Mouse (Mus musculus) liver, embryonic 14.5 days (tissue): ENCODE measurements at regions not wholly inside any gene's neighbourhood (a gene's known extent, or its start where the extent isn't known, plus 50 kb on each side); places are given as distances from the start of the nearest gene placed in this dataset.

Source experiments
- ATAC-seq: fragments of 200-750 bp; cut with Nextera tagmentation; 2 replicates; pipeline ENCODE4 v1.8.0; 2017; ENCODE audit warnings: moderate number of reproducible peaks, mild to moderate bottlenecking, moderate library complexity; ENCODE audit not compliant: insufficient read depth
- DNase-seq, 3 experiments: peaks; one replicate each; pipeline ENCODE4 v3.0.0-alpha.2; 2012 to 2013; ENCODE audit warnings: low read depth in 3 of 3, low spot score in 3 of 3
- H3K27ac ChIP-seq: fragments of 300-500 bp; sonication (generic); 2 replicates; pipeline ENCODE4 v1.5.1; 2014; ENCODE audit warnings: moderate library complexity, mild to moderate bottlenecking, control low read depth, inconsistent platforms
- H3K27me3 ChIP-seq: fragments of 300-500 bp; sonication (generic); 2 replicates; pipeline ENCODE4 v1.6.1; 2014; ENCODE audit warnings: mild to moderate bottlenecking, low read length, moderate library complexity; ENCODE audit not compliant: control insufficient read depth, insufficient read depth
- H3K36me3 ChIP-seq: fragments of 300-500 bp; sonication (generic); replicated peaks from 2 replicates; pipeline ENCODE4 v1.6.1; 2014; ENCODE audit warnings: low read depth; ENCODE audit not compliant: control insufficient read depth, insufficient read depth
- H3K4me1 ChIP-seq, 2 experiments: fragments of 200-500 bp in 1 of 2; fragments of 300-500 bp in 1 of 2; sonication (generic) in 1 of 2; replicated peaks; 2 replicates each; pipeline ENCODE4 v1.6.1; 2012 to 2014; ENCODE audit warnings: antibody characterized with exemption in 1 of 2, inconsistent platforms in 1 of 2, low read length in 1 of 2; ENCODE audit not compliant: control insufficient read depth in 2 of 2, insufficient read depth in 2 of 2
- H3K4me2 ChIP-seq: fragments of 300-500 bp; sonication (generic); 2 replicates; pipeline ENCODE4 v1.6.1; 2014; ENCODE audit warnings: low read depth, mild to moderate bottlenecking, control low read depth, moderate library complexity
- H3K4me3 ChIP-seq, 2 experiments: fragments of 200-500 bp in 1 of 2; fragments of 300-500 bp in 1 of 2; sonication (generic) in 1 of 2; 2 replicates each; pipeline ENCODE4 v1.5.1; 2012 to 2014; ENCODE audit warnings: low read depth in 2 of 2, low read length in 2 of 2, mild to moderate bottlenecking in 2 of 2, control low read depth in 1 of 2, inconsistent platforms in 1 of 2, moderate library complexity in 1 of 2; ENCODE audit not compliant: insufficient read depth in 1 of 2
- H3K9ac ChIP-seq: fragments of 300-500 bp; sonication (generic); replicated peaks from 2 replicates; pipeline ENCODE4 v1.6.1; 2014; ENCODE audit warnings: mild to moderate bottlenecking, control low read depth, moderate library complexity
- H3K9me3 ChIP-seq: fragments of 300-500 bp; sonication (generic); 2 replicates; pipeline ENCODE4 v1.6.1; 2016; ENCODE audit warnings: low read length, mixed read lengths; ENCODE audit not compliant: control insufficient read depth
- CTCF ChIP-seq: IDR thresholded peaks from 2 replicates; pipeline ENCODE4 v1.5.1; 2016; ENCODE audit warnings: antibody characterized with exemption, low read depth, control low read depth
- EP300 ChIP-seq: IDR thresholded peaks from 2 replicates; pipeline ENCODE4 v1.6.1; 2016; ENCODE audit warnings: antibody characterized with exemption, low read depth
- WGBS: fragments of 180-500 bp; shearing (Covaris S2); extraction: QIAGEN DNeasy Blood & Tissue Kit; methylation state at CpG from one replicate; pipeline ENCODE4 v1.1.7; 2014; ENCODE audit not compliant: insufficient replicate concordance; 5-methylcytosine and 5-hydroxymethylcytosine counted together

DNA sequence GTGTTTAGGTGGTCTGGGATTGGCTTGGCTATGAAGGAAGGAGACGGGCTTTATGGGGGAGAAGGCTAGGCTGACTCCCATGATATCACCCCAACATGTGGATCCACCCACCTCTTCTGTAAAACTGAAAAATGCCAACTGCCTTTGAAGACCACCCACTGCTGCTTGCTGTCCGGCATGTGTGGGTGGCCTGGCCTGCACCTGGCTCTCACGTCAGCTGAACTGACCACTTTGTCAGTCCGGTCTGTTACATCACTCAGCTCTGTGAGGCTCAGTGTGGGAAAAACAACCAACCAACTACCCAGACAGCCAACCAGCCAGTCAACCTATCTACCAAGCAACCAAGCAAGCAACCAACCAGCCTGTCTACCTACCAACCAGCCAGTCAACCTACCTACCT, 305.5 kb downstream of the Tbc1d1 start:
- H3K4me1 ChIP-seq: no peaks in the 10 kb centered on the region; a peak in 1 of 4 replicates
- H3K9ac ChIP-seq: no peak overlapping the region
- 71% methylated on average over 4 of the region's 4 CpGs for WGBS
- no peak overlapping the region for H3K4me2 ChIP-seq
- TF ChIP-seq EP300 (no peak), CTCF (no peak)
- DNase-seq (no peak), ATAC-seq (no peak)
- H3K4me3 ChIP-seq: no peak overlapping the region
- H3K9me3 ChIP-seq: no peaks in the 10 kb centered on the region
- no peak overlapping the region for H3K27ac ChIP-seq
- H3K27me3 ChIP-seq: peaks cover 4% of the 10 kb centered on the region; the same call in 1 of the 2 replicates
- no peaks in the 10 kb centered on the region for H3K36me3 ChIP-seq

- no peak overlapping the region for H3K27ac ChIP-seq
- H3K4me3 ChIP-seq: no peak overlapping the region
- H3K9me3 ChIP-seq: no peaks in the 10 kb centered on the region
- H3K27me3 ChIP-seq: peaks cover 4% of the 10 kb centered on the region; the same call in 1 of the 2 replicates
- ATAC-seq (no peak), DNase-seq (no peak)
- no peak overlapping the region for H3K9ac ChIP-seq
- H3K4me2 ChIP-seq: no peak overlapping the region
- H3K4me1 ChIP-seq: no peaks in the 10 kb centered on the region; a peak in 1 of 4 replicates
- H3K36me3 ChIP-seq: no peaks in the 10 kb centered on the region
- WGBS: 56% methylated on average over 3 of the region's 3 CpGs
- TF ChIP-seq CTCF (no peak), EP300 (no peak)
Observed at GRCm38 (mm10) chr5:64462411-64462810, 306.3 kb downstream of the Tbc1d1 start.

GRCm38 (mm10) chr5:64463570-64463969, 307.5 kb downstream of the Tbc1d1 start:
- no peaks in the 10 kb centered on the region for H3K9me3 ChIP-seq
- no peak overlapping the region for H3K27ac ChIP-seq
- H3K4me3 ChIP-seq: no peak overlapping the region
- H3K4me2 ChIP-seq: no peak overlapping the region
- H3K27me3 ChIP-seq: peaks cover 4% of the 10 kb centered on the region; the same call in 1 of the 2 replicates
- ATAC-seq (no peak), DNase-seq (no peak)
- H3K36me3 ChIP-seq: no peaks in the 10 kb centered on the region
- no peak for TF ChIP-seq CTCF
- TF ChIP-seq EP300: no peak
- 57% methylated on average over 5 of the region's 5 CpGs for WGBS
- H3K4me1 ChIP-seq: no peaks in the 10 kb centered on the region; a peak in 1 of 4 replicates
- no peak overlapping the region for H3K9ac ChIP-seq

DNA sequence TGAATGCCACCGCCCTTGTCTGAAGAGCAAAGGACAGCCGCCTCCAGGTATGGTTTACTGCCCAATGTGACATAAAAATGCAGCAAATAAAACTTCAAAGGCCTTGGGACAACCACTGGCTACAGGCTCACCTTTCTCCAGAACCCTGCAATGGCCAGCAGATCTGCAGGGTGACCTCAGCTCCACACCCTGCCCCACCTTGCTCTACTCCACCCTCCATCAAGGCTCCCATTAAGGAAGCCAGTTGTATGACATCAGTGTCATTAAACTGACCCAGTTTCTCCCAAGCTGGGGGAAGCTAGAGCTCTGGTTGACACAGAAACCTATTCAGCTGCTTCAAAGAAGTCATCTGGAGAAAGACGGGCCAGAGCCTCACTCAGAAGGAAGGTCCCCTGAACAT, 310.2 kb downstream of the Tbc1d1 start:
- ATAC-seq (no peak), DNase-seq (no peak)
- no peaks in the 10 kb centered on the region for H3K4me1 ChIP-seq
- peaks cover 4% of the 10 kb centered on the region; the same call in 1 of the 2 replicates for H3K27me3 ChIP-seq
- H3K36me3 ChIP-seq: no peaks in the 10 kb centered on the region
- H3K9me3 ChIP-seq: no peaks in the 10 kb centered on the region
- no peak overlapping the region for H3K4me2 ChIP-seq
- TF ChIP-seq EP300 (no peak), CTCF (no peak)
- 82% methylated on average over 3 of the region's 3 CpGs for WGBS
- no peak overlapping the region for H3K27ac ChIP-seq
- H3K9ac ChIP-seq: no peak overlapping the region
- no peak overlapping the region for H3K4me3 ChIP-seq

- H3K9ac ChIP-seq: no peak overlapping the region
- 67% methylated on average over 3 of the region's 3 CpGs for WGBS
Observed at GRCm38 (mm10) chr5:64467856-64468255, 311.8 kb downstream of the Tbc1d1 start.

More at GRCm38 (mm10) chr5:64467856-64468255, 311.8 kb downstream of the Tbc1d1 start:
- Histone ChIP-seq H3K36me3 (no peaks in the 10 kb centered on the region), H3K4me2 (no peak overlapping the region), H3K27ac (no peak overlapping the region), H3K27me3 (no peaks in the 10 kb centered on the region), H3K4me3 (no peak overlapping the region), H3K4me1 (peaks cover 0 to 3% of the 10 kb centered on the region in 2 experiments; a peak in 2 of 4 replicates), H3K9me3 (no peaks in the 10 kb centered on the region)
- no peak for TF ChIP-seq EP300
- no peak for TF ChIP-seq CTCF
- ATAC-seq (no peak), DNase-seq (no peak)
